Mouse (Mus musculus): ENCODE measurements around the gene Sox5. TPM values are rescaled to one million over a fixed set of nuclear protein-coding genes. Genes with fewer than 3 reads are reported as not detected.

Gene Sox5
- polyA plus RNA-seq, 1 experiment from 2014 or later = 38.9 TPM

DNA sequence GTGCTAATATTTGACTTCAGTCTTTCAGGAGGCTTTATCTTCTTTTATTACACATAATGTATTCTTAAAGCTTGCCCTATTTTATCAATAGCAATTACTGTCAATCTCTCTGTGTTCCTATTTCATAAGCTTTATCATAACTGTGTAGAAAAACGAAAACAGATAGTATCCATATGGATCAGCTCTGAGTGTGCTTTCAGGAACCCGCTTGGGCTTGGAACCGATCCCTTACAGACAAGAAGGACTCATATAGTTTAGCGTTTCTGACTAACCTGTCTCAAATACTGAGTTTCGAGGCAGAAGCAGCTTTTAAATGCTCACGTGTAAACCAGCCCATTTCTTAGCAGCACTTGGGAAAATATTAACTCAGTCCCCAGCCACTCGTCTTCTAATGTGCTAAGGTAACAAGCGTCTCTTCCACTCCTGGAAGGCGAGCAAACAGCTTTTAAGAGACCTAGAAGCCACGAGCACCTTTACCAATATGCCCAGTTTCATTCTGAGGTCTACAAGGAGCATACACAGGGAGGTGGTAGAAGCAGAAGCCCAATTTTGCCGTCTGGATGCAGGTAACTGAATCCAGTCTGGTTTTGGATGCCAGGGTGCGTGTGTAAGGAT is 706.3 kb downstream of the Sox5 start:
- Histone ChIP-seq H3K27me3 (no peaks in the 10 kb centered on the region), H3K9ac (no peak overlapping the region), H3K9me3 (no peaks in the 10 kb centered on the region), H3K4me2 (no peak overlapping the region), H3K4me1 (replicated peaks) (no peaks in the 10 kb centered on the region; the same call in 1 of the 2 replicates), H3K27ac (replicated peaks) (no peak overlapping the region), H3K36me3 (no peaks in the 10 kb centered on the region), H3K4me3 (no peak overlapping the region)
- ATAC-seq (ENCODE audit: low FRiP score, low read depth) = no peak
- 89% methylated on average over 12 of the region's 12 CpGs for WGBS

DNA sequence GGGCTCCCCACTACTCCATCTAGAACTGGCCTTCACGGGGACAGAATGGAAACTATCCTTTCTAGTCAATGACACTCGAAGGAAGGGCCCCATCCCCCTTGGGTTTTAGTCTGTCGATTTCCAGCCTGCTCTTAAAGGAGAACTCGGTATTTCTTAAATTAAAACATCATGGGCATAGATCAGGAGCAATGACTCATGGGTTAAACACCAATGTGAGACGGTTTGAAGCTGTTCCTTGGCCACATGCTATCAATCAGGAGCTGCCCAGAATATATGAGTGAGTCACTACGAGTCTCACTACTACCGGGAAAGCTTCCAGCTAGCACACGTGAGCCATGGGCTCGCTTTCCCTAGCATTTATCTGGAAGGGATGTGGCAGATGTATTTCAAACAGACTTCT is 707.0 kb downstream of the Sox5 start:
- no peak for ATAC-seq (ENCODE audit: low FRiP score, low read depth)
- Histone ChIP-seq H3K27me3 (no peaks in the 10 kb centered on the region), H3K4me2 (no peak overlapping the region), H3K36me3 (no peaks in the 10 kb centered on the region), H3K9ac (no peak overlapping the region), H3K27ac (replicated peaks) (no peak overlapping the region), H3K4me1 (replicated peaks) (no peaks in the 10 kb centered on the region; the same call in 1 of the 2 replicates), H3K4me3 (no peak overlapping the region), H3K9me3 (no peaks in the 10 kb centered on the region)
- WGBS = 59% methylated on average over 9 of the region's 9 CpGs

DNA sequence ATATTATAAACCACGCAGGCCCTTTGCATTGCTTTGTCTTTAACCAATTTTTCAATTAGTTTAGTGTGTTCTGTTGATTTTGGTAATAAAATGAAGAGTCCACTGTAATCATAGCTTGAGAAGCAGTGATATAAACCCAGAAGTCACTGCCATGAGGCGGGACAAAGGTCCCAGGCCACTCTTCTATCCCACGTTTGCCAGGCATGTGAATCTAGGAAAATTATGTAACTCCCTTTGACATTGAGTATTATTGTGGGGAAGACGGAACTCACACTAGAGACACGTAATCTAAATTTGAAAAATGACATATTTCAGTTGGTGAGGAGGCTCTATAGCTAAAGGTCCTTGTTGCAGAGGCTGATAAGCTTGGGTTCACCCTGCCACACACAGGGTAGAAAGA is 711.3 kb downstream of the Sox5 start:
- Histone ChIP-seq H3K4me1 (replicated peaks) (no peaks in the 10 kb centered on the region; the same call in 1 of the 2 replicates), H3K9me3 (no peaks in the 10 kb centered on the region), H3K9ac (no peak overlapping the region), H3K27ac (replicated peaks) (no peak overlapping the region), H3K27me3 (no peaks in the 10 kb centered on the region), H3K4me2 (no peak overlapping the region), H3K4me3 (no peak overlapping the region), H3K36me3 (no peaks in the 10 kb centered on the region)
- whole genome bisulfite sequencing = 94% methylated on average over 5 of the region's 5 CpGs
- ATAC-seq (ENCODE audit: low FRiP score, low read depth) = no peak

DNA sequence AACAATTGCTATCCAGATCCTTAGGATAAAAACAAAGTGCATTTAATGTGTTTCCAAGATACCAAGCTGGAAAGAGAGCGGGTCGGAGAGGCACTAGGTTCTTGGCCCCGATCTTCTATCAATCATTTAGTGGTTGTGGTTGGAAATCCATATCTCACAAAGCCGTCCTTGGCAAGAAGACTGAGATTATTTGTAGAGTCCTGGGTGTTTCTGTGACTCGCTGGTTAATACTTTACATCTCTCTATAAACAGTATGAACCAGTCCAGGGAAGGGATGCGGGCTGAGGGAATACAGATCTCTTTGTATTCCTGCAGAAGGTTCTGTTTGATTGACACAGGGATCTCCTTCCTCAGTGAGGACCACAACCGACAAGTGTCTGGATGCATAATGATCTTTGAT is 714.3 kb downstream of the Sox5 start:
- Histone ChIP-seq H3K4me2 (no peak overlapping the region), H3K4me1 (replicated peaks) (no peaks in the 10 kb centered on the region), H3K4me3 (no peak overlapping the region), H3K9ac (no peak overlapping the region), H3K36me3 (no peaks in the 10 kb centered on the region), H3K27ac (replicated peaks) (no peak overlapping the region), H3K27me3 (no peaks in the 10 kb centered on the region), H3K9me3 (no peaks in the 10 kb centered on the region)
- no peak for ATAC-seq (ENCODE audit: low FRiP score, low read depth)
- WGBS = 84% methylated on average over 7 of the region's 7 CpGs

GRCm38 (mm10) chr6:144062428-144062827 is 719.3 kb downstream of the Sox5 start:
- no peak for ATAC-seq (ENCODE audit: low FRiP score, low read depth)
- no peaks in the 10 kb centered on the region for H3K36me3 ChIP-seq
- no peaks in the 10 kb centered on the region for H3K9me3 ChIP-seq
- H3K27ac ChIP-seq (replicated peaks) = no peak overlapping the region
- no peak overlapping the region for H3K9ac ChIP-seq
- 90% methylated on average over 8 of the region's 8 CpGs for WGBS
- H3K27me3 ChIP-seq = no peaks in the 10 kb centered on the region
- H3K4me3 ChIP-seq = no peak overlapping the region
- no peaks in the 10 kb centered on the region for H3K4me1 ChIP-seq (replicated peaks)
- no peak overlapping the region for H3K4me2 ChIP-seq

DNA sequence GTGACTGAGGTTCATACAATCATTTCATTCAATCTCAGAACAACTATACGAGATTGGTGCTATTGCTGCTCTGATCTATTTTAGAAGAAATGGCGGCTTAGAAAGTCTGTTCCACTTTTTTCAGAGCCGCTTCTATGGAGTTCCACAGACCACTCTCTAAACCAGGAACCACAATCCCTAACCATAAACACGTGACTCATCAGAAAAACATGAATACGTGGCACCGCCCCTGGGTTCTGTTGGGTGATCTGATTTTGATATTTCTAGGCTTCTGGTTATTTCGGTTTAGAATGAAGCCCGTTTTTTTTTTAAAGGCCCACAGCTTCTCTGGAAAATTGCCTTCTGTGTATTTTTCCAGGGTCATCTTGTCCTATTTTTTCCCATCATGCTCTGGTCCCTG is 720.0 kb downstream of the Sox5 start:
- H3K9ac ChIP-seq = no peak overlapping the region
- no peaks in the 10 kb centered on the region for H3K36me3 ChIP-seq
- no peaks in the 10 kb centered on the region for H3K27me3 ChIP-seq
- no peaks in the 10 kb centered on the region for H3K9me3 ChIP-seq
- H3K27ac ChIP-seq (replicated peaks) = no peak overlapping the region
- H3K4me3 ChIP-seq = no peak overlapping the region
- 94% methylated on average over 8 of the region's 8 CpGs for WGBS
- no peak for ATAC-seq (ENCODE audit: low FRiP score, low read depth)
- H3K4me2 ChIP-seq = no peak overlapping the region
- H3K4me1 ChIP-seq (replicated peaks) = no peaks in the 10 kb centered on the region

- Histone ChIP-seq H3K9ac (no peak overlapping the region), H3K27me3 (no peaks in the 10 kb centered on the region), H3K4me1 (replicated peaks) (peaks cover 4% of the 10 kb centered on the region; the same call in 1 of the 2 replicates), H3K27ac (replicated peaks) (peak overlapping the region; percentile 73), H3K4me2 (no peak overlapping the region), H3K9me3 (no peaks in the 10 kb centered on the region), H3K36me3 (no peaks in the 10 kb centered on the region), H3K4me3 (no peak overlapping the region)
- peak; percentile 67 for ATAC-seq (ENCODE audit: low FRiP score, low read depth)
- WGBS = 74% methylated on average over 14 of the region's 14 CpGs
Measured at GRCm38 (mm10) chr6:144057098-144057632, 724.6 kb downstream of the Sox5 start.

DNA sequence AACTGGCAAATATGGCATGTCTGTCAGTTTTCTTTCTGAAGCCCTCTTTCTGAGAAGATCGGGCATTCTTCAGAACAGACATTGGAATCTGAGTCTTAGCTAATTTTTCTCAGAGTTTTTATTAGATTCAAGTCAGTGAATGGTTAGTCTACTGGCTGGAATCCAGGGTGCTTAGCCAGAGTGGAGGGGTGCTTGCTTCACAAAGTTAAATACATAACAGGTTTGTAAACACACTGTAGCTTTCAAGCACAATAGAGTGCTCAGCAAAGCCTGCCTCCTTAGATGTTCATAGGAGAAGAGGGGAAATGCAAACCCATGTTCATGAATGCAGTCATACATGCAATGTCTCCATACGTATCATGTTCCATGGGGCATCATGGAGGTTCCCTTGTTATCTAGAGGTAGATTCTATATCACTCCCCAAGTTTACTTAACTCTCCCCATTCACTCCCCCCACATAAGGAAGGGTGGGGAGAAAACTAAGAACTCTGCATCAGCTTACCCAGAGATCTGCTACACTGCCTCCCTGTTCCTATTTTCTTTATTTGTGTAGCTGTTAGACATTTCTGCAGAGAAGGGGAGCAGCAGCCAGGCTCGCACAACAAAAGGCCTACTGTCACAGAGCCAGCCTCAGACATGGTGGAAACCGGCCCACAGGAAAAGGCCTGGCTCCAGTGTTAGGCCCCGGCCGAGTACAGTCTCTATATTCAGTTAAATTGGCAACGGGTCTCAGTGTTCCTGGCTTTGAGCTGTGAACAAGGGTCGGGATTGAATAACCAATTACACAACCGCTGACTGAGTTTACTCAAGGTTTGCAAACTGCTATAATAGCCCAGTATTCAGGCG is 725.3 kb downstream of the Sox5 start:
- H3K27me3 ChIP-seq = no peaks in the 10 kb centered on the region
- ATAC-seq (ENCODE audit: low FRiP score, low read depth) = peak; percentile 94
- H3K36me3 ChIP-seq = no peaks in the 10 kb centered on the region
- H3K4me1 ChIP-seq (replicated peaks) = peaks cover 4% of the 10 kb centered on the region; the same call in 1 of the 2 replicates
- H3K4me3 ChIP-seq = no peak overlapping the region
- H3K9ac ChIP-seq = no peak overlapping the region
- peak overlapping the region; percentile 73 for H3K27ac ChIP-seq (replicated peaks)
- WGBS = 50% methylated on average over 10 of the region's 10 CpGs
- H3K9me3 ChIP-seq = no peaks in the 10 kb centered on the region
- H3K4me2 ChIP-seq = no peak overlapping the region

- Histone ChIP-seq H3K4me2 (no peak overlapping the region), H3K4me1 (replicated peaks) (peaks cover 4% of the 10 kb centered on the region; the same call in 1 of the 2 replicates), H3K27me3 (no peaks in the 10 kb centered on the region), H3K9me3 (no peaks in the 10 kb centered on the region), H3K4me3 (no peak overlapping the region), H3K36me3 (no peaks in the 10 kb centered on the region), H3K9ac (no peak overlapping the region), H3K27ac (replicated peaks) (no peak overlapping the region)
- 60% methylated on average over 5 of the region's 5 CpGs for WGBS
- ATAC-seq (ENCODE audit: low FRiP score, low read depth) = no peak
Measured at GRCm38 (mm10) chr6:144052487-144052886, 729.3 kb downstream of the Sox5 start.

- Histone ChIP-seq H3K4me1 (replicated peaks) (peaks cover 4% of the 10 kb centered on the region; the same call in 1 of the 2 replicates), H3K4me3 (no peak overlapping the region), H3K27ac (replicated peaks) (no peak overlapping the region), H3K9ac (no peak overlapping the region), H3K4me2 (no peak overlapping the region), H3K9me3 (no peaks in the 10 kb centered on the region), H3K27me3 (no peaks in the 10 kb centered on the region), H3K36me3 (no peaks in the 10 kb centered on the region)
- no peak for ATAC-seq (ENCODE audit: low FRiP score, low read depth)
- 95% methylated on average over 5 of the region's 5 CpGs for WGBS
Measured at GRCm38 (mm10) chr6:144051316-144051715, 730.5 kb downstream of the Sox5 start.

GRCm38 (mm10) chr6:144048201-144048924 is 733.4 kb downstream of the Sox5 start:
- Histone ChIP-seq H3K27me3 (no peaks in the 10 kb centered on the region), H3K4me1 (replicated peaks) (peaks cover 11% of the 10 kb centered on the region), H3K4me3 (no peak overlapping the region), H3K27ac (replicated peaks) (no peak overlapping the region), H3K9me3 (no peaks in the 10 kb centered on the region), H3K9ac (no peak overlapping the region), H3K36me3 (no peaks in the 10 kb centered on the region), H3K4me2 (no peak overlapping the region)
- ATAC-seq (ENCODE audit: low FRiP score, low read depth) = no peak
- WGBS = 87% methylated on average over 3 of the region's 3 CpGs

DNA sequence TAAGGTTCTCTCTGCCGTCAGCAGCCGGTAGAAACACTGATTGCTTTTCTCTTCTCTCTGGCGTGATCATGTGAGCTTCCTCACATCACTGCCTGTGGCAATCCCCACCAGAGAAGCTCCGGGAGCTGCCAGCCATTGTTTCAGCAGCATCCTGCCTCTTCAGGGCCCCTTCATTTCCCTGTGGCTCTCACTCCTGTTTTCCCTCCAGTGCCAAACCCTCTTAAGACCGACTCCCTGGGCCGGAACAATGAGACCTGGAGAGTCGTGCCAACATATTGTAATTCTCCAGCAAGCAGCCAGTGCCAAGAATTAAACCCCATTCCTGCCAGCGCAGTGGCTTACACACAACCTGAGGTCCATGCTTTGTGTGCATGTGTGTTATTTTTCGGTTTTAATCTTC is 736.3 kb downstream of the Sox5 start:
- Histone ChIP-seq H3K9me3 (no peaks in the 10 kb centered on the region), H3K9ac (no peak overlapping the region), H3K4me1 (replicated peaks) (peaks cover 34% of the 10 kb centered on the region), H3K27me3 (no peaks in the 10 kb centered on the region), H3K36me3 (no peaks in the 10 kb centered on the region), H3K4me3 (no peak overlapping the region), H3K4me2 (peak overlapping the region; percentile 29), H3K27ac (replicated peaks) (peak overlapping the region; percentile 66)
- ATAC-seq (ENCODE audit: low FRiP score, low read depth) = peak; percentile 67
- WGBS = 20% methylated on average over 9 of the region's 9 CpGs

Measured in hindbrain, embryonic 15.5 days (tissue).